Mouse (Mus musculus) heart, embryonic 15.5 days (tissue): ENCODE data around the gene G430095P16Rik. TPM values are rescaled to one million over a fixed set of nuclear protein-coding genes. Genes with fewer than 3 reads are reported as not detected.

ENCODE experiments used
- ATAC-seq: fragments of 200-750 bp; cut with Nextera tagmentation; replicated peaks from 2 replicates; pipeline ENCODE4 v1.8.0; 2017; ENCODE audit warnings: low read depth, moderate TSS enrichment; ENCODE audit not compliant: insufficient number of reproducible peaks, insufficient read depth, low FRiP score
- H3K27ac ChIP-seq: fragments of 300-500 bp; sonication (generic); 2 replicates; pipeline ENCODE4 v1.5.1; 2015; ENCODE audit warnings: mild to moderate bottlenecking, inconsistent platforms
- H3K27me3 ChIP-seq: fragments of 300-500 bp; sonication (generic); 2 replicates; pipeline ENCODE4 v1.6.1; 2015; ENCODE audit warnings: inconsistent platforms
- H3K36me3 ChIP-seq: fragments of 300-500 bp; sonication (generic); 2 replicates; pipeline ENCODE4 v1.6.1; 2015; ENCODE audit warnings: mild to moderate bottlenecking, inconsistent platforms
- H3K4me1 ChIP-seq: fragments of 300-500 bp; sonication (generic); replicated peaks from 2 replicates; pipeline ENCODE4 v1.6.1; 2015; ENCODE audit warnings: inconsistent platforms
- H3K4me2 ChIP-seq: fragments of 300-500 bp; sonication (generic); 2 replicates; pipeline ENCODE4 v1.6.1; 2015; ENCODE audit warnings: inconsistent platforms, mild to moderate bottlenecking, moderate library complexity
- H3K4me3 ChIP-seq: fragments of 300-500 bp; sonication (generic); 2 replicates; pipeline ENCODE4 v1.5.1; 2015; ENCODE audit warnings: mild to moderate bottlenecking, inconsistent platforms
- H3K9ac ChIP-seq: fragments of 300-500 bp; sonication (generic); 2 replicates; pipeline ENCODE4 v1.6.1; 2015; ENCODE audit warnings: mild to moderate bottlenecking, inconsistent platforms
- H3K9me3 ChIP-seq: fragments of 300-500 bp; sonication (generic); replicated peaks from 2 replicates; pipeline ENCODE4 v1.6.1; 2016; ENCODE audit warnings: inconsistent platforms
- WGBS: fragments of 180-500 bp; shearing (Covaris S2); methylation state at CpG from one replicate; pipeline ENCODE4 v1.1.7; 2015; ENCODE audit warnings: mixed read lengths; 5-methylcytosine and 5-hydroxymethylcytosine counted together
- polyA plus RNA-seq: library from polyadenylated mRNA; unstranded; fragments of >200 nt; fragmentation: Nextera tagmentation; extraction: Ambion mirVana; gene quantifications from 2 replicates; pipeline ENCODE4 v1.2.1, GENCODE M21; 2015

G430095P16Rik gene
- polyA plus RNA-seq, 1 experiment from 2014 or later, result 4.5 TPM

- peaks cover 93% of the 10 kb centered on the region for H3K4me1 ChIP-seq
- no peaks in the 10 kb centered on the region for H3K27me3 ChIP-seq
- no peak; the same call in 1 of the 2 replicates for ATAC-seq
- peak overlapping the region; percentile 35 for H3K27ac ChIP-seq
- no peak overlapping the region for H3K4me2 ChIP-seq
- H3K36me3 ChIP-seq, result no peaks in the 10 kb centered on the region
- no peak overlapping the region for H3K4me3 ChIP-seq
- peak overlapping the region; percentile 30; the same call in 1 of the 2 replicates for H3K9ac ChIP-seq
- H3K9me3 ChIP-seq, result no peaks in the 10 kb centered on the region
- whole genome bisulfite sequencing, result 44% methylated on average over 2 of the region's 2 CpGs
These were observed 12.8 kb downstream of the G430095P16Rik start for GRCm38 (mm10) chr8:84735597-84735996.

DNA sequence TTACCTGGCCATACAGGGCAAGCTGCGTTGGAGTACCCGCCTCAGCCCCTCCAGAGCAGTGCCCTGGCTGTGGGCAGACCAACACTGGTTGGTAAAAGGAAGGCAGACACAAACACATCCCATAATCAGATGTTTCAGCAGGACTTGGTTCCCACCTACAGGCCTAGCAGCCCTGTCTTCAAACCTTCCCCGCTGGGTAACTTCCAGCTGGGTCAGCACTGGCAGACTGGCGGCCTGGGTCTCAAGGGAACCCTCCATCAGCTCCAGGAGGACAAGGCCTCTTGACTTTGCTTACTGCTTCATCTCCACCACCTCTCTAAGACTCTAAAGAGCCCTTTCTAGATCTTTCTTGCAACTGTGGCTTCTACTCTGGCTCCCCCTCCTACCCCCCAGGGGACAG lies 13.7 kb downstream of the G430095P16Rik start:
- whole genome bisulfite sequencing, result 94% methylated on average over 4 of the region's 4 CpGs
- no peak for ATAC-seq
- Histone ChIP-seq H3K27me3 (no peaks in the 10 kb centered on the region), H3K4me2 (no peak overlapping the region), H3K27ac (no peak overlapping the region), H3K9ac (0 out of 2 replicates have a peak overlapping the region, but pooled peaks have one; percentile 30), H3K36me3 (no peaks in the 10 kb centered on the region), H3K9me3 (no peaks in the 10 kb centered on the region), H3K4me3 (no peak overlapping the region), H3K4me1 (peaks cover 91% of the 10 kb centered on the region)

GRCm38 (mm10) chr8:84737608-84738007 lies 14.8 kb downstream of the G430095P16Rik start:
- Histone ChIP-seq H3K4me3 (peak overlapping the region; percentile 27), H3K9ac (peak overlapping the region; percentile 32; the same call in 1 of the 2 replicates), H3K9me3 (no peaks in the 10 kb centered on the region), H3K4me2 (peak overlapping the region; percentile 56), H3K27me3 (no peaks in the 10 kb centered on the region), H3K36me3 (no peaks in the 10 kb centered on the region), H3K27ac (peak overlapping the region; percentile 6; the same call in 1 of the 2 replicates), H3K4me1 (peaks cover 91% of the 10 kb centered on the region)
- ATAC-seq, result 0 out of 2 replicates have a peak, but pooled peaks have one; percentile 20
- 4% methylated on average over 16 of the region's 16 CpGs for WGBS

GRCm38 (mm10) chr8:84738266-84738665 lies 15.5 kb downstream of the G430095P16Rik start:
- no peak for ATAC-seq
- Histone ChIP-seq H3K4me1 (peaks cover 91% of the 10 kb centered on the region), H3K4me3 (no peak overlapping the region), H3K36me3 (no peaks in the 10 kb centered on the region), H3K4me2 (peak overlapping the region; percentile 56), H3K9me3 (no peaks in the 10 kb centered on the region), H3K27ac (peak overlapping the region; percentile 64; the same call in 1 of the 2 replicates), H3K9ac (peak overlapping the region; percentile 35; the same call in 1 of the 2 replicates), H3K27me3 (no peaks in the 10 kb centered on the region)
- 34% methylated on average over 10 of the region's 10 CpGs for WGBS

- Histone ChIP-seq H3K9ac (no peak overlapping the region), H3K4me1 (peaks cover 91% of the 10 kb centered on the region), H3K27me3 (no peaks in the 10 kb centered on the region), H3K36me3 (no peaks in the 10 kb centered on the region), H3K4me3 (no peak overlapping the region), H3K4me2 (no peak overlapping the region), H3K9me3 (no peaks in the 10 kb centered on the region), H3K27ac (peak overlapping the region; percentile 64)
- 80% methylated on average over 10 of the region's 10 CpGs for WGBS
- ATAC-seq, result no peak
These were observed 16.1 kb downstream of the G430095P16Rik start for GRCm38 (mm10) chr8:84738715-84739400.

DNA sequence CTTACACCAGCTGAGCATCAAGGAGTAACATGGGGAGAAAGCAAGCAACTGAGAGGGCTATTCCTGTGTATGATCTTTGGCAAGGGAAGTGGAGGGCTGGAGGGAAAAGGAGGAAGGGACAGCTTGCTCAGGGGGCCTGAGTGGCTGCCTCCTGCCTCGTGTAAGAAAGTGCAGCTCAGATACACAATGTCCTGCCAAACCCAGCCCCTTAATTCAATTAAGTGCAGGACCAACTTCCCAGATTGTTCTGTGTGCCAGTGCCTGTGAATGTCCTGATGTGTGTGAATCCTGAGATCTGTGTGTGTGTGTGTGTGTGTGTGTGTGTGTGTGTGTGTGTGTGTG lies 16.6 kb downstream of the G430095P16Rik start:
- Histone ChIP-seq H3K4me1 (peaks cover 91% of the 10 kb centered on the region), H3K36me3 (no peaks in the 10 kb centered on the region), H3K9ac (no peak overlapping the region), H3K27ac (peak overlapping the region; percentile 64), H3K9me3 (no peaks in the 10 kb centered on the region), H3K27me3 (no peaks in the 10 kb centered on the region), H3K4me3 (no peak overlapping the region), H3K4me2 (no peak overlapping the region)
- WGBS, result 29% methylated on average over 1 of the region's 1 CpGs
- no peak for ATAC-seq

DNA sequence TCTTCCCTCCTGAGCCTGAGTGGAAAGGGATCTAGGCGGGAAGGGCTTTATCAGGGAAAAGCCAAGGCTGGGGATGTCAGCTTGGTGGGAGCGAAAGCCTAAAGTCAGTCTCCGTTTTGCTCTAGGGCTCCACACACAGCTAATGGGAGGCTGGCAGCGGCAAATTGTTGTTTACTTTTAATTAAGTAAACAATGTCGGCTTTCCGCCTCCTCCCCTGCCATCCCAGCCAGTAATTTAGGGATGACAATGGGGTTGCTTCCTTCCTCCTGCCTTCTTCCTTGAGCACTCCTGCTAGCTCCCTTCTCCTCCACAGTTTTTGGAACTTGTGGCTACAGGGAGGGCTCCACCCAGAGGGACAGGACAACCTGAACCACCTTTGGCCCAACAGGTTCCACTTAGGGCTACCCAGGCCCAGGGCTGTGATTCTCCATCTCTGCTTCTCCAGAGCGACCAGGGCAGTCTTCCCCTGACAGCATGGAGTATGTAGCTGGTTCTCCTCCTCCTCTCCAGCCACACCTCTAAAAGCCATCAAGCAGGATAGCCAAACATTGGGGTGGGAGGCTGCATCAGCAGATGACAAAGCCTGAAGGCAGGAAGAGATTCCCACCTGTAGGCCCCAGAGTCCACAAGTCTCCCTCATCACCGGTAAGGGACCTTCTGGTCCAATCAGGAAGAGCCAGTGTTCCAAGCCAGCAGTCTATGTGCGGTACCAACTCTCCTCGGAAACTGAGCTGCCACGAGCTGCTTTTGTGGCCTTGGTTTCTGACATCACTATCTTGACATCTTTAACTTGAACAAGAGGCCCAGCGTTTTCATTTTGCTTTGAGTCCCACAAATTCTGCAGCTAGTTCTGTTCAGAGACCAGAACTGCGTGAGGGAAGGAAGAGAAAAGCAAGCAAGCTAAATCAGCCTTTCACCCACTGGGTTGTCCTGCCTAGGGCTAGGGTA lies 18.4 kb downstream of the G430095P16Rik start:
- Histone ChIP-seq H3K27ac (peak overlapping the region; percentile 82), H3K9ac (no peak overlapping the region)

DNA sequence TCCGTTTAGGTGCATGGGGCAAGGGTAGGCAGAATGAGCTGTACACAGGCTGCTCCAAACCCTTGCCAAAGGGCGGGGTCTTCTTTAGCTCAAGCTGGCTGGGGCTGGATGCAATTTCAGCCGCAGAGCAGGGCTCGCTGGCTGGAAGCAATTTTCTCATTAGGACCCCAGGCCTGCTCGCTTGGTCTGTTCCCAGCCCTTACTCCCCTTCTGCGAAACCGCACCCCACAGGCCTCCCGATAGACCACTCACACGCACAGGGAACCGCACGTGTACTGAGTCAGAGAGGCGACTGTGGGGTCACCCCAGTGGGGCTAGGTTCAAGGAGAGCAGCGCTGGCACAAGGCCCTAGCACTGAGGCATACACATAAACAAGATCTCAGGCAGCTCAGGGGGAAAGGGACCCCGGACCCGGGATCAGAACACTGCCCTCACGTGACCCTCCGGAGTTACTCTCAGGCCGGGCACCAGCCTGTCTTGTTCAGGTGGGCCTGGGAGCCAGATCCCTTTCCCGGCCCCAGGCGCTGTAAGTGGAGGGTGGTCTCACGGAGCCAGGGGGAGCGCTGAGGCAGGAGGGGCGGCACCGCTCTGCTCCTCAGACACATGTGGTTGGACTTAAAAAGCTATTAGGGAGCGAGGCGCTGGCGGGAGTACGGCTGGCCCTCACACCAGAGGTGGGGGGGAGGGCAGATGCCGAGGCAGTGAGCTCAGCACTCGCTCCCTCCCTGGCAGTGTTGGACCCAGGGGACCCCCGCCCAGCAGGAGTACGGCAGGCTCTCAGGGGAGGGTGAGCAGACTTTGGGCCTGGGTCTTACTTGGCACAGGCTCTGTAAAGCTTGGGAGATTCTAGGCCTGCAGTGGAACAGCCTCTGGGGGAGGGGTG lies 19.6 kb downstream of the G430095P16Rik start:
- Histone ChIP-seq H3K27me3 (no peaks in the 10 kb centered on the region), H3K27ac (peak overlapping the region; percentile 82), H3K4me2 (peak overlapping the region; percentile 58), H3K9me3 (no peaks in the 10 kb centered on the region), H3K36me3 (no peaks in the 10 kb centered on the region), H3K4me3 (peak overlapping the region; percentile 27), H3K9ac (peak overlapping the region; percentile 40), H3K4me1 (peaks cover 90% of the 10 kb centered on the region)
- WGBS, result 20% methylated on average over 32 of the region's 32 CpGs
- ATAC-seq, result peak; percentile 61

More for the DNA sequence above, 18.4 kb downstream of the G430095P16Rik start:
- ATAC-seq, result no peak
- H3K4me3 ChIP-seq, result no peak overlapping the region
- WGBS, result 60% methylated on average over 13 of the region's 13 CpGs
- H3K36me3 ChIP-seq, result no peaks in the 10 kb centered on the region
- H3K4me2 ChIP-seq, result no peak overlapping the region
- no peaks in the 10 kb centered on the region for H3K27me3 ChIP-seq
- peaks cover 92% of the 10 kb centered on the region for H3K4me1 ChIP-seq
- no peaks in the 10 kb centered on the region for H3K9me3 ChIP-seq

DNA sequence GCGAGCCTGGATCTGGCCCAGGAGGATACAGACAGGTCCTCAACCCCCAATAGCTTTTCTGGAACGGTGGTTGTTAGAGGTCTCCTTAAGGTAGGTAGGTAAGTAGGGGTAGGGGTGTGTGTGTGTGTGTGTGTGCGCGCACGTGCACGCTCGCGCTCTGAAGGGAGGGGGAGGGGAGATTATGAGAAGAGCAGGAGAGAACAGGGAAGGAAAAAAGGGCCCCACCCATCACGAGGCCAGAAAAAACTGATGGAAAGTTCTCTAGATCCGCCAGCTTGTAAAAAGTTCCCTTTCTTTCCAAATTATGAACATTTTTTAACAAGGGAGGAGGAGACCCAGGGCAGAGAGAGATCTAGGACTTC lies 20.2 kb downstream of the G430095P16Rik start:
- H3K36me3 ChIP-seq, result no peaks in the 10 kb centered on the region
- no peaks in the 10 kb centered on the region for H3K9me3 ChIP-seq
- peak overlapping the region; percentile 58 for H3K4me2 ChIP-seq
- peak overlapping the region; percentile 82 for H3K27ac ChIP-seq
- H3K4me3 ChIP-seq, result peak overlapping the region; percentile 27
- 12% methylated on average over 10 of the region's 10 CpGs for WGBS
- H3K27me3 ChIP-seq, result no peaks in the 10 kb centered on the region
- H3K4me1 ChIP-seq, result peaks cover 84% of the 10 kb centered on the region
- H3K9ac ChIP-seq, result peak overlapping the region; percentile 40
- ATAC-seq, result no peak

GRCm38 (mm10) chr8:84743517-84744420 lies 21.0 kb downstream of the G430095P16Rik start:
- H3K27ac ChIP-seq, result peak overlapping the region; percentile 82
- peak; percentile 33 for ATAC-seq
- peak overlapping the region; percentile 58 for H3K4me2 ChIP-seq
- no peaks in the 10 kb centered on the region for H3K36me3 ChIP-seq
- H3K9ac ChIP-seq, result no peak overlapping the region
- WGBS, result 16% methylated on average over 17 of the region's 17 CpGs
- no peaks in the 10 kb centered on the region for H3K27me3 ChIP-seq
- peaks cover 77% of the 10 kb centered on the region for H3K4me1 ChIP-seq
- H3K9me3 ChIP-seq, result no peaks in the 10 kb centered on the region
- no peak overlapping the region; the same call in 1 of the 2 replicates for H3K4me3 ChIP-seq
